Mouse (Mus musculus): Measurements from ENCODE around the gene Hoxa9. TPM values are rescaled to one million over a fixed set of nuclear protein-coding genes. Genes with fewer than 3 reads are reported as not detected.

Gene Hoxa9
- polyA plus RNA-seq, 1 experiment from 2014 or later: not detected

DNA sequence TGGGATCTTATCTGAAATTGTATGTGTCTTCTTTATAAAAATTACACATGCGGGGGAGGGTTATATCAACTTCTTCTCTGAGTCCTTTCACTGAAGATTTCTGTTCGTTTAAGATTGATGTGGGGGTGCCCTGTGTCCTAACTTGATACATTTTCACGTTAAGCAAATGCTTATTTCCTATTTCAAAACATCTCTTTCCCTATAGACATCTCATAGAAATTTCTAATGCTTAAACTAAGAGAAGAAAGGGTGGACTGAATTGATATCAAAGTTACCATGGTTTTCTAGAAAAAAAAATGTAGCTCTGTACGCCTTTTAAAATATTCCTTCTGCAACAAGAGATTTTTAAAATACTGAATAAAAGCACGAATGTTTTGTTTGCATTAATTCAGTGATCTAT, 36.3 kb upstream of the Hoxa9 start:
- H3K4me2 ChIP-seq: no peak overlapping the region
- H3K36me3 ChIP-seq (ENCODE audit: poor library complexity, severe bottlenecking): no peaks in the 10 kb centered on the region
- H3K4me3 ChIP-seq: no peak overlapping the region
- H3K4me1 ChIP-seq: no peaks in the 10 kb centered on the region
- WGBS: 16% methylated on average over 5 of the region's 5 CpGs
- H3K9me3 ChIP-seq (replicated peaks): no peaks in the 10 kb centered on the region
- ATAC-seq: no peak
- no peak overlapping the region for H3K27ac ChIP-seq
- H3K9ac ChIP-seq: no peak overlapping the region
- H3K27me3 ChIP-seq: peaks cover 97% of the 10 kb centered on the region

DNA sequence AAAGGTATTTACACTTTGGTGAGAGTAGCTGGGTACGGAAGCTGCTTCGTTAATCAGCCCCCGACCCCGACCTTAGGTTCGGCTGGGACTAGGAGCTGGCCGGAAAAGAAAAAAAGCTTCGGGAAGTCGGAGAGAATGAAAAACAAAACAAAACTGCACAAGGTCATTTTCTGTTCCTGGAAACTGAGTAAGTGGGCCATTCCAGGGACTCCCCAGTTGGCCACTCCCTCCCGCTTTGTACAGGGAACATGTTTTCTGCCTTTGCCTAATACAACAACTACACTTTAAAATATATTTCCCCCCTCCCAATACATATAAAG, 35.7 kb upstream of the Hoxa9 start:
- no peak overlapping the region for H3K4me3 ChIP-seq
- 1% methylated on average over 9 of the region's 9 CpGs for WGBS
- H3K27ac ChIP-seq: no peak overlapping the region
- no peaks in the 10 kb centered on the region for H3K4me1 ChIP-seq
- H3K4me2 ChIP-seq: no peak overlapping the region
- H3K9me3 ChIP-seq (replicated peaks): no peaks in the 10 kb centered on the region
- H3K9ac ChIP-seq: no peak overlapping the region
- ATAC-seq: no peak
- H3K27me3 ChIP-seq: peaks cover 98% of the 10 kb centered on the region
- no peaks in the 10 kb centered on the region for H3K36me3 ChIP-seq (ENCODE audit: poor library complexity, severe bottlenecking)

DNA sequence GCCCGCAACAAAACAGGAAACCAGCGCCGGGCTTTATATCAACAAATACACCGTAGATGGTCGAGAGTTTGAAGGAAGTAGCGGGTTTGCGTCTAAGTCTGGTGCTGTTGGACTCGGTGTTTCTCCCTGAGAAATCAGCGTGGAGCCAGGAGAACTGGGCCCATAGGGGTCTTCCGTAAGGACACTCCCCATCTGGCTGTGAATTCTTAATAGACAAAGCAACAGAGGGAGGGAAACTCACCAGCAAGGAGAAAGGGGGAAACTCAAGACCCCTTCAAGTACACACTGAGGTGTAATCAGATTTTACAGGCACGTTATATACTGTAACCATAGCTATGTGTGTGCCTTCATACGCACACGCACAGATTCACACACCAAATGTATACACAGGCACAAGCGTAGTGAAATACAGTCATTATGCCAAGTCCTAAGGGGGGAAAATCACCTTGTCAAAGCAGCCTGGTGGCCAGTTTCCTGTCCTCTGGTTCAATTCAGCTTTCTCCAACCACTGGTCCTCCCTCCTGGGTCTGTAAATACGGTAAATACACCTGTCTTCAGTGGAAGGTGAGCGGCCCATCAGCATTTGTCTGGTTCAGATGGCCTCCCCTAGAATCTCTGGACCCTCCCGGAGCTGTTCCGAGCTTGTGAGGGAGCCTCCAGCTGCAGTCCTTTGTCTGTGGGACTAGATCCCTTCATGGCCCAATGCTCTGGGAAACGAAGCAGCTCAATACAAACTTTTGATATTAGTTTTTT, 35.2 kb upstream of the Hoxa9 start:
- H3K27ac ChIP-seq: no peak overlapping the region
- H3K4me1 ChIP-seq: 0 out of 2 replicates have a peak, but pooled peaks cover under 1% of the 10 kb centered on the region
- no peak for ATAC-seq
- H3K4me2 ChIP-seq: no peak overlapping the region
- no peaks in the 10 kb centered on the region for H3K9me3 ChIP-seq (replicated peaks)
- peaks cover 98% of the 10 kb centered on the region for H3K27me3 ChIP-seq
- no peak overlapping the region for H3K9ac ChIP-seq
- WGBS: 1% methylated on average over 19 of the region's 19 CpGs
- no peaks in the 10 kb centered on the region for H3K36me3 ChIP-seq (ENCODE audit: poor library complexity, severe bottlenecking)
- H3K4me3 ChIP-seq: no peak overlapping the region

DNA sequence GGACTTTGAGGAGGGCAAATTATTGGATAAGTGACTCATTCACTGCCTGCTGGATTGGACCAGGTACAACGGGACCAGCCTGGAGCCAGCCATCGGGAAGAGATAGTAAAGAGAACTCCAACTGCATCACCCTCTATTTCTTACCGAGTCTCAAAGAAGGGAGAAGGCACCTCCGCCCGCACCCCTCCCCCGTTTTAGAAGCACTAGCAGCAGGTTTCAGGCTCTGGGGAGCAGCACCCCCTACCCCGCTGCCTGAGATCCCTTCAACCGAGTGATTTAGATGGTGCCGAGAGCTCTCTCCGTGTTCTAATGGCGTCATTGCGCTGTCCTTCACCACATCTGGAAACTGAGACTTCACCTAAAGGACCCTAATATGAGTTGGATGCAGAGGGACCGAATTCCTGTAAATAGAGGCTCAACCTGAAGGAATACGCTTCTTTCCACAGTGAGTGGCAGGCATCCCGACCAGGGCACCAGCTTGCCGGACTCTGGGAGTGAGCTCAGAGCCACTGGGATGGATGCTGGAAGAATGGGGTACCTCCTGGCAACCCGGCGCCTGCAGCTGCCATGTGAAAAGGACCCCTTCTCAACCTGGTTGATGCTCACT, 34.5 kb upstream of the Hoxa9 start:
- peaks cover 97% of the 10 kb centered on the region for H3K27me3 ChIP-seq

DNA sequence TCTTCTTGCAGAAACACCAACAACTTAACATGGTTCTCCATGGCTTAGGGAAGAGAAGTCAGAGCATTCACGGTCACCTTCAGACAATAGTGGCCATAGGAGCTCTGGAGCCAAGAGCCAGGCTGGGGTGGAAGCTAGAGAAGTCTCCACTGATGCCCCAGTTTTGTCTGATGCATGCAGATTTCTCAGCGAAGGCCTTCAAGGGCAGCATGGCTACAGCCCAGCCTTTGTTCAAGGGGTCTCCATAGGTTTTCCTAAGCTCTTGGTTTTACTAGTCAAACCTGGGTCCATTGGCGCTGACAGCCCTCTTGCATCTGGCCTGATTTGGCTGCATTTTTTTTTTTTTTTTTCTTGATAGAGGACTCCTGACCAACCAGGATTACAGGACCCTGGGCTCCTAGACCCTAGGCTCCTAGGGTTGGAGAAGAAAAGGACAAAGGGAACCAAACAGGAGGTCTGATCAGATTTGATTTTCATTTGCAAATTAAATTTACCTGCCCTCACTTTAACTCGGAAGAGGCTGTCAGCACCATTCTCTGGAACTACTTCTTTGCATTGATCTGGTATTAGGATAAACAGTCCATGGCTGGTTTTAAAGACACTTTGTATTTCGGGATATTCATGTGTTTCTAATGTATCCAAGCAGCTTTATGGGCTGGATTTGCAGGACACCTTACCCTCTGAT, 33.4 kb upstream of the Hoxa9 start:
- WGBS: 2% methylated on average over 5 of the region's 5 CpGs
- ATAC-seq: no peak

More for the DNA sequence above, 34.5 kb upstream of the Hoxa9 start:
- Histone ChIP-seq H3K9me3 (replicated peaks) (no peaks in the 10 kb centered on the region), H3K4me2 (no peak overlapping the region), H3K36me3 (ENCODE audit: poor library complexity, severe bottlenecking) (no peaks in the 10 kb centered on the region), H3K4me3 (no peak overlapping the region), H3K9ac (no peak overlapping the region), H3K27ac (no peak overlapping the region), H3K4me1 (peaks cover 6% of the 10 kb centered on the region; the same call in 1 of the 2 replicates)
- 1% methylated on average over 18 of the region's 18 CpGs for WGBS
- no peak for ATAC-seq

DNA sequence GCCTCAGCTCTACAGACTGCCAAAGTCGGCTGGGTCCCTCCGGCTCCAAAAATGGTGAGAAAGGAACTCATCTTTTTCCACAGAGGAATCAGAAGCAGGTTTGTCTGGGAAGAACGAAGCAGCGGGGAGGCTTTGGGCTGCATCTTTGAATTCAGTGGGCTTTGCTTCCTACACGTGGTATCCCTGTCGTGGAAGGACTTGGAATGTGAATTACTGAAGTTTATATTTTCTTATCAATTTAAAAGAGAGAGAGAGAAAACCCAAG, 32.4 kb upstream of the Hoxa9 start:
- H3K27me3 ChIP-seq: peaks cover 96% of the 10 kb centered on the region
- ATAC-seq: no peak
- no peak overlapping the region for H3K4me3 ChIP-seq
- H3K9ac ChIP-seq: no peak overlapping the region
- H3K27ac ChIP-seq: no peak overlapping the region
- peaks cover 10% of the 10 kb centered on the region; the same call in 1 of the 2 replicates for H3K4me1 ChIP-seq
- no peak overlapping the region for H3K4me2 ChIP-seq
- WGBS: 4% methylated on average over 6 of the region's 6 CpGs
- H3K36me3 ChIP-seq (ENCODE audit: poor library complexity, severe bottlenecking): no peaks in the 10 kb centered on the region
- no peaks in the 10 kb centered on the region for H3K9me3 ChIP-seq (replicated peaks)

More for the DNA sequence above, 33.4 kb upstream of the Hoxa9 start:
- Histone ChIP-seq H3K4me1 (peaks cover 10% of the 10 kb centered on the region; the same call in 1 of the 2 replicates), H3K9ac (no peak overlapping the region), H3K9me3 (replicated peaks) (no peaks in the 10 kb centered on the region), H3K36me3 (ENCODE audit: poor library complexity, severe bottlenecking) (no peaks in the 10 kb centered on the region), H3K27ac (no peak overlapping the region), H3K27me3 (peaks cover 96% of the 10 kb centered on the region), H3K4me2 (no peak overlapping the region), H3K4me3 (no peak overlapping the region)

DNA sequence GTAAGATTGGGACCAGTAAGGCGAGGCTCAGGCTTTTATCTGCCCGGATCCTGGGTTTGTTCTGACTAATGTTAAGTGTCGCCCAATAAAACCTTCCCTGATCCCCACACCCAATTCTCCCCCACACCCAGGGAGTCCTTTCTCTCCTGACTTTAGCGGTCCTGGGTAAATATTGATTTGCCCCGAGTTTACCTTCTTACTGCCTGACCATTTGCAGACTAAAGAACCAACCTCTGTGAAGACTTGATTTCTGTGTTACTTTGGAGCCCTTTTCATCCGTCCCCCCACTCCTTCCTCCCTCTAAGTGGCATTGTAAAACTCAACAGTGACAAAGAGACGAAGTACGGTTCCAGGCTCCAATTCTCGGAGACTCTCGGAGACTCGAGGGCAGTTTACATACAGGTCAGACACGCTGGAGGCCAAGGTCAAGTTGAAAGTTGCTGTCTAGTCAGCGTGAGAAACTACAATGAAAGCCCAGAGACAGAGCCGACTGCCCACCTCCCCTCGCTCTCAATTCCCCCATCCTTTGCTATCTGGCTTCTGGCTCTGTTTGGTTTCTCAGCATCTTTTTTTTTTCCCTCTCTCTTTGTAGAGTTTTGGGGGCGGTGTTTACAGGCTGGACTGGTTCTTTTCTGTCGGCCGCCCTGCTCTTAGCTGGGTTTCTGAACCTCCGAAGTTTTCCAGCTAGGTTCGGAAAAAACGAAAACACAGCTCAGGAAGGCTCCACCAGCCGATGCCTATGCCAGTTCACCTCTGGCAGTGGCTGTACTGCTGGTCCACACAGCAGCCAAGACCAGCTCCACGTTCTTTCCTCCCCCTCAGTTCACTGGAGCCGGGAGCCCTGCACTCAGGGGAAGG, 31.8 kb upstream of the Hoxa9 start:
- H3K9ac ChIP-seq: no peak overlapping the region
- no peak for ATAC-seq
- under 1% methylated on average over 24 of the region's 24 CpGs for WGBS
- no peak overlapping the region for H3K27ac ChIP-seq
- no peaks in the 10 kb centered on the region for H3K9me3 ChIP-seq (replicated peaks)
- no peaks in the 10 kb centered on the region for H3K36me3 ChIP-seq (ENCODE audit: poor library complexity, severe bottlenecking)
- H3K27me3 ChIP-seq: peaks cover 95% of the 10 kb centered on the region
- H3K4me1 ChIP-seq: peaks cover 10% of the 10 kb centered on the region; the same call in 1 of the 2 replicates
- H3K4me3 ChIP-seq: no peak overlapping the region
- H3K4me2 ChIP-seq: no peak overlapping the region

DNA sequence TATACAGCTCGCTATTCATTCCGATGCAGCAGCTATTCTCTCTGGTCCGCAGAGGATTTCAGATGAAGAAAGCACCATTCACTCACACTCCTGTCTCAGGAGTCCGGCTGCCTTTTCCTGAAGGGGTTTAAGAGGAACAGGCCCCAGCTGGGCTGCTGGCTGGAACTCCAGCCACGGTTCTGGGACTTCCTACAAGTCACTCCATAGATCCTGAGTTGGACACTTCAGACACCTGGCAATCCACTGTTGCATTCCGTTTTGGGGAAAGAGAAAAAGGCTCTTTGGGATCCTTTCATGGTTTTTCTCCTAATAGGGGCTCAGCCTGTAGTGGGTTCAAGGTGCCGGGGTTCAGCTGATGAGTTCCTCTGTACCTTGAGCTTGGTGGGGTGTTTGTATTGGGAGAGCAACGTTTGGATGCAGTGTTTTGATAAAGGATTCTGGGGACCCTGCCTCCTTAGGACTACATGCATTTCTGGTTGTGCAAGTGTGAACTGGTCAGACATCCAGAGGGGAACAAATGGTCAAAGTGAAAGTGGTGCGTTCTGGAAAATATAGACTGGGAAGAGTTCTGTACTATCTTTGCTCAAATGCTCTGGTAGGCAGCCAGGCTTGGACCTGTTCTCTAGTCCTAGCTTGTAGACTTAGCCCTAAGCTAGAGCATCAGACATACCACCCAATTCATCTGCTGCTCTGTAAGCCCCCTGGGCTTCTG, 31.0 kb upstream of the Hoxa9 start:
- H3K9me3 ChIP-seq (replicated peaks): no peaks in the 10 kb centered on the region
- H3K4me3 ChIP-seq: no peak overlapping the region
- no peak overlapping the region for H3K4me2 ChIP-seq
- peaks cover 97% of the 10 kb centered on the region for H3K27me3 ChIP-seq
- WGBS: 5% methylated on average over 9 of the region's 9 CpGs
- H3K36me3 ChIP-seq (ENCODE audit: poor library complexity, severe bottlenecking): no peaks in the 10 kb centered on the region
- H3K27ac ChIP-seq: no peak overlapping the region
- H3K4me1 ChIP-seq: peaks cover 10% of the 10 kb centered on the region; the same call in 1 of the 2 replicates
- H3K9ac ChIP-seq: no peak overlapping the region
- ATAC-seq: no peak

DNA sequence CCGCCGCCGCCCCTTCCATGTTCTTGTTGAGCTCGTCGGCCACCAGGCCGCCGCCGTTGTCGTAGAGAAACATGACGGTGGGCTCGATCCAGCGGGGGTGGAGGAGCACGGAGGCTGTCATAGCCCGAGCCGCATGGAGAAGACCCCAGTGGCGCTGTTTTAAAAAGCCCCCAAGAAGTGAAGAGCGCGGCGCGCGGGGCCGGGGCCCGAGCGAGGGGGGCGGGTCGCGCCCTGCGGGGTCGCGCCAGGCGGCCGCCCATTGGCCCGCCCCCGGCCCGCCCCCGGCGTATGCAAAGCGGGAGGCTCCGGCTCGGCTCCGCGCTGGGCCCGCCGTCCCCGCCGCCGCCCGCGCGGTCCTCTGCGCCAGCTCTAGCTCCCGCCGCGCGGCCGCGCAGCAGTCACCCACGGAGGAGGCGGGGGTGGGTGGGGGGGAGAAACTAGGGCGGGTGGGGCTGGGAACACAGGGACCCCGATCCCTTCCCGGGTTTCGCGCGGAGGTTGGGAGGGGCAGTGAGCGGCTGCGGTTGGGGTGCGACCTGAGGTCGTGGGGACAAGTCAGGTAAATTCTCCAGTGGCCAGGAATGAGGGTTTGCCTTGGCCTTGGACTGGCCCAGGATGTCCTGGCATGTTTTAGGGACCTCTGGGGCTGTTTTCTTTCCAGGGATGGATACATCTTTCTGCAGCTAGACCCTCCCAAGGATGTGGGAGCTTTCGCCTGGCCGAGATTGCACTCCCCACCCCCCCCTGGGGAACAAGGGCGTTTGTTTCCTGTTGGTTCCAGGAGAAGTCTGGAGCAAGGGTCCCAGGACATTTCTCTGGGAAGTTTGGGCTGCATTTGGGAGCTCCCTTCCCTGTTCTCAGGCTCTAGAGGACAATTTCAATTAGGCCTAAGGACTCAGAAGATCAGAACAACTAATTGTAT, 30.0 kb upstream of the Hoxa9 start, which contains the start of gene Hoxa13:
Gene Hoxa13, minus strand, starts transcription at position 227 of the 922 bp plus-strand sequence.
- Histone ChIP-seq H3K9me3 (replicated peaks) (no peaks in the 10 kb centered on the region), H3K4me3 (peak within 1 kb of the TSS; percentile 25), H3K4me1 (peaks cover 10% of the 10 kb centered on the region; the same call in 1 of the 2 replicates), H3K36me3 (ENCODE audit: poor library complexity, severe bottlenecking) (no peaks in the 10 kb centered on the region), H3K27ac (no peak within 1 kb of the TSS), H3K27me3 (peaks cover 96% of the 10 kb centered on the region), H3K9ac (no peak within 1 kb of the TSS), H3K4me2 (peak within 1 kb of the TSS; percentile 51)
- 1% methylated on average over 24 of the region's 72 CpGs for WGBS
- 0 out of 2 replicates have a peak, but pooled peaks have one; percentile 38 for ATAC-seq

DNA sequence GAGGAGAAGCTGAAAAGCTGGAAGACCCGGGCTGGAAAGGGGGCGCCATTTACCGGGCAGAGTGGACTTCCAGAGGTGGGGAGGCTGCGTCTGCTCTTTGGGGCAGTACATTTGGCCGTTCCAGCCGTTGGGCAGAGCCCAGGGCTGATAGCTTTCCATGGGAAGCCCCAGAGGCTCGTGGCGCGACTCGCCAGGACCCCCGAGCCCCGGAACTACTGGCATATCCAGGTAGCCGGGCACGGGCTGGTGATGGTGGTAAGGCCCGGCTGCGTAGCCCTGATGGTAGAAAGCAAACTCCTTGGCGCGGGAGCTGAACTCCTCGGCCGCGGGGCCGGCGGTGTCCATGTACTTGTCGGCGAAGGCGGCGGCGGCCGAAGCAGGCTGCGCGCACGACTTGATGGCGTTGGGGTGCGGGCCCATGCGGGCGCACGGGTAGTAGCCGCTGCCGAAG, 28.9 kb upstream of the Hoxa9 start:
- H3K4me1 ChIP-seq: peaks cover 10% of the 10 kb centered on the region; the same call in 1 of the 2 replicates
- H3K27ac ChIP-seq: no peak overlapping the region
- H3K4me3 ChIP-seq: peak overlapping the region; percentile 25
- no peaks in the 10 kb centered on the region for H3K36me3 ChIP-seq (ENCODE audit: poor library complexity, severe bottlenecking)
- under 1% methylated on average over 39 of the region's 39 CpGs for WGBS
- H3K4me2 ChIP-seq: peak overlapping the region; percentile 51
- no peak for ATAC-seq
- peaks cover 96% of the 10 kb centered on the region for H3K27me3 ChIP-seq
- H3K9me3 ChIP-seq (replicated peaks): no peaks in the 10 kb centered on the region
- no peak overlapping the region for H3K9ac ChIP-seq

Data from forebrain, embryonic 13.5 days (tissue).